Mouse (Mus musculus): ENCODE measurements around the gene Rnls.

GRCm38 (mm10) chr19:33296338-33296737 is 95.8 kb downstream of the Rnls start:
- TF ChIP-seq CTCF (IDR thresholded peaks at IDR 0.05; ENCODE audit: control insufficient read depth, insufficient read depth, insufficient replicate concordance, low read depth, low read length) = no peak
- no peak for TF ChIP-seq POLR2A (IDR thresholded peaks at IDR 0.05; ENCODE audit: control insufficient read depth, low read depth, low read length)

All from testis, adult 2 months (tissue).